ENCODE assay signal across 13 mouse cellular contexts in the genomic region with DNA sequence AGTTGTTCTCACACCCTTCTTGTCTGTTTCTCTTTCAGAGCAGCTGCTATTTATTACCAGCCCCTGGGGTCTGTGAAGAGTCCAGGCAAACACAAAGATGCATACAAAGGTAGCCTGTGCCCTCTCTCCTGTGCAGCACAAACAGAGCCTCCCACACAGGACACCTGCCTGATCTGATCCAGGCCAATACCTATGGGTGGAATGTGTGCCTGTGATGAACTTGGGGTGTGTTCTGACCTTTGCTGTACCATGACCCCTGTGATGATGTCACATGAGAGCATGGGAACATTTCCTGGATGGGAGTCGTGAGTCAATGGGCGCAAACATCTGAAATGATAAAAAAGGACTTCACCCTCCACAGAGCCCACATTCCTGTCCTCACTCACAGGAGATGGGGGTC. TPM values are rescaled to one million over a fixed set of nuclear protein-coding genes. Genes with fewer than 3 reads are reported as not detected.
"Had no signal": no experiment of that assay in that cellular context is flagged by ENCODE, and none has a peak within 500 bp of the region (broad histone marks: within the 10 kb centered on the region; RNA-seq: fewer than 3 reads in every experiment).

No protein-coding gene starts in this region.

- H3K4me3 ChIP-seq: layer of hippocampus, adult 2 months; limb, embryonic 12.5 days; lung, embryonic 15.5 days; midbrain, embryonic 15.5 days; neural tube, embryonic 12.5 days had no signal

- DNase-seq: kidney, adult 18-20 months; kidney, postnatal 36 days; lung, postnatal 14 days; spleen, adult 18-20 months; thymus, postnatal 36 days had no signal

- H3K36me3 ChIP-seq: limb, embryonic 12.5 days; lung, embryonic 15.5 days; midbrain, embryonic 15.5 days; neural tube, embryonic 12.5 days had no signal

- H3K27me3 ChIP-seq: limb, embryonic 12.5 days; lung, embryonic 15.5 days; midbrain, embryonic 15.5 days; neural tube, embryonic 12.5 days had no signal

- H3K27ac ChIP-seq: kidney, postnatal 0 days; layer of hippocampus, adult 2 months; limb, embryonic 12.5 days; lung, embryonic 15.5 days; macrophage; midbrain, embryonic 15.5 days; neural tube, embryonic 12.5 days had no signal

- ATAC-seq: midbrain, embryonic 15.5 days had no signal

- H3K4me1 ChIP-seq: limb, embryonic 12.5 days; lung, embryonic 15.5 days; midbrain, embryonic 15.5 days; neural tube, embryonic 12.5 days had no signal

- H3K9ac ChIP-seq: limb, embryonic 12.5 days; lung, embryonic 15.5 days; midbrain, embryonic 15.5 days; neural tube, embryonic 12.5 days had no signal

- H3K9me3 ChIP-seq: limb, embryonic 12.5 days; lung, embryonic 15.5 days; midbrain, embryonic 15.5 days; neural tube, embryonic 12.5 days had no signal

- H3K4me2 ChIP-seq: limb, embryonic 12.5 days; lung, embryonic 15.5 days; midbrain, embryonic 11.5 days; midbrain, embryonic 15.5 days; neural tube, embryonic 12.5 days had no signal

RNA-seq across cellular contexts. Expression of gene Bok, which starts 30.7 kb away (rescaled TPM):
- polyA plus RNA-seq: macrophage had no signal
